Mouse (Mus musculus) spleen, postnatal 4 days (tissue): ENCODE results near the gene Dhx32.

ENCODE experiments used
- DNase-seq, 2 experiments: peaks; one replicate each; pipeline ENCODE4 v3.0.0; 2022; ENCODE audit warnings: low spot score in 2 of 2

Dhx32 gene

DNA sequence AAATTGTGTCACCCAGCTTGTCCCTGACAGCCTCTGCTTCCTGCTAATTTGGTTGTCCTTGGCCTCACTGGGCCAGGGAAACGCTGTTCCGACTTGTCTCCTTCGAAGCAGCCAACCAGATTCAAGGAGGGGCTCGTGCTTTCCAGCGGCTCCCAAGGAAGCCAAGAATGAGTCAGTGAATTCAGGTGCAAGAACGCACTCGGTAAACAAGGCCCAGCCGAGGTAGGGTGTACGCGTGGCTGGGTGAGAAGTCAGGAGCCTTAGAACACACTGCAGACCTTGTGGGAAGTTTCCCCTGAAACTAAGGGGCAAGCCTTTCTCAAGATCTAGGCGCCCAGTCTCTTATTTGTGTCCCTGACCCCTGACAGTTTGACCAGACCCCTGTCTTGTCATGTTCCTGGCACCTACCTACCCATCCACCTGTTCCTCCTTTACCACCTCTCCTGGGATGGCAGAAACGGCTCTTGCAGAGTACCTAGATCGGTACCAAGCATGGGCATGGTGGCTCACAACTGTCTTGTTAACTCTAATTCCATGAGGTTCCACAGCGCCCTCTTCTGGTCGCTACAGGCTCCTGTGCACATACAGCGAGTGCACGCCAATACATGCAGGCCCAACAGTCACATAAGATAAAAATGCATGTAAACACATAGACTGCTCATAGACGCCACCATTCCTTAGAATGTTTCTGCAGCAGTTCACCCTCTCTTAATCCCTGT, at the start of gene Dhx32:
Gene Dhx32 (minus strand): TSS at position 10 of the 719 bp plus-strand sequence.
- peak; percentile 74 to 89 for DNase-seq

DNA sequence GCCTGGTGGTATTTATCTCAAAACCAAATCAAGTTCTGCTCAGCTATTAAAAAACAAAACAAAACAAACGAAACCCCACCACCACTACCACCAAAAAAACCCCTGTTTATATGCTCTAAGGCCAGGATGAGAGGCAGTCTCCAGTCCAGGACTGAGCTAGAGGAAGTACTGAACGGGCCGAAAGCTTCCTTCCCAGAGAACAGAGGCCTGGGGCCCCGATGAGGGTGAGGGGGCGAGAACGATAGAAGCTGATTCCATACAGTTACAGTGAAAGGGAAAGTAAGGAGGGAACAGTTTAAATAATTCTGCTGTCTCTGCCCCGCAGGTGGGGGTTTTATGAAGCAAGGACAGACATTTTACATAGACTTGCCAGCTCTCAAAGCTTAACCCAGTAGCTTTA, 47.1 kb upstream of the Dhx32 start:
- DNase-seq, result no peak

DNA sequence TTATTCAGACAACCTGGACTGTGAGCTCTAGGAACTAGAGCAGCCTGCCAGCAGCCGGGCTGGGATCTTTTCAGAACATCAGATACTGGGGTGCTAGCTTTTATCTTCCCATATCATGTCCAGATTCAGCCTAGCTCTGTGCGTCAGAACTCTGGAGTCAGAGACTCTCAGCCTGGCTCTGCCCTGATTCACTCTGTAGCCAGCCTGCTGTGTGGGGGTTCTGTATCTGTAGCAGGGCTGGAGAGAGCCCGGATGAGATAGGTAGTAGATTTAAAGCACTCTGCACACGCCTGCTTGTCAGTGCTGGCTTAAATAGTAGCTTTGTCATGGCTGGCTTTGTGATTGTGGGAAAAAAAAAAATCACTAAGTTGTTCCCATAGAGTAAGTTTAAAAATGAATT, 46.0 kb upstream of the Dhx32 start:
- DNase-seq, result no peak

DNA sequence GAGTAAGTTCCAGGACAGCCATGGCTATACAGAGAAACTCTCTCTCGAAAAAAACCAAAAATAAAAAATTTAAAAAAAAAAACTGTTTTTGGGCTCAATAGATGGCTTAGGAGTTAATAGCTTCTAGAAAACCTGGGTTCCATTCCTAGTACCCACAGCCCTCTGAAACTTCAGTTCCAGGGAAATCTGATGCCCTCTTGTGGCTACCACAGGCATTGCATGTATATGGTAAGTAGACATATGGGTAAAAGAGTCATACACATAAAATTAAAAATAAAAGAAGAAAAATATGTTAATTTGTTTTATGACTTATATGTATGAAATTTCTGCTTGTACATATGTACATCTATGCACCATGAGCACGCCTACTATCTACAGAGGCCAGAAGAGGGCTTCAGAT, 42.1 kb upstream of the Dhx32 start:
- DNase-seq, result no peak

DNA sequence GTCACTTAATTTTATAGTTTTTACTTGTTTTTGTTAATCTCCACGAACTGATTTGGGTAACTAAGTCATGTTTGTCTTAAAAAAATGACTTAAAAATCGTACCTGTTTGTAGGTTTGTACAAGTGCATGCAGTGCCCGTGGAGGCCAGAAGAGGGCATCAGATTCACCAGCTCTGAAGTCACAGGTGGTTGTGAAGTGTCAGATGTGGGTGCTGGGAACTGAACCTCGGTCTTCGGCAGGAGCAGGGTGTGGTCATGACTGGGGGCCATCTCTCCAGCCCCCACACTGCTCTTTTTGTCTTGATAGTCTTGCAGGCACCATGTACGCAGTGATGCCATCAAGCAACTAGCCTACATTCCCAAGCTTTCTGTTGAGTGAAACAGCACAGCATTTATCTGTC, 41.2 kb upstream of the Dhx32 start:
- no peak for DNase-seq

DNA sequence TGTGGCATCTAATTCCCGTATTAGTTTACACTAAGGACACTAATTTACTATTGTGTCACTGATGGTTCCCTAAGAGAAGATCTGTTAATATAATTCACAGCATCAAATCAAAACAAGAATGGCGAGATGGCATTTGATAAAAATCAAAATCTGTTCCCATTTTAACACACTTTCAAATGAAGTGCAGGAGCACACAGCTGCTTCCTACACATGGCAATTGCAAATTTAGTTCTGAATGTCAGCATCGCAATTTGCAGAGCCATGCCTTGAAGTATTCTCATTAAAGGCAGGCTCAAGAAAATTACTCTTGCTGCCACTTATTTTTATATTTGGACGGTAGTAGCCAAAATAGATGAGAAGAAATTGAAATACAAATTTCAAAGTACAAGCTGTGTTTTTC, 30.8 kb upstream of the Dhx32 start:
- no peak for DNase-seq

DNA sequence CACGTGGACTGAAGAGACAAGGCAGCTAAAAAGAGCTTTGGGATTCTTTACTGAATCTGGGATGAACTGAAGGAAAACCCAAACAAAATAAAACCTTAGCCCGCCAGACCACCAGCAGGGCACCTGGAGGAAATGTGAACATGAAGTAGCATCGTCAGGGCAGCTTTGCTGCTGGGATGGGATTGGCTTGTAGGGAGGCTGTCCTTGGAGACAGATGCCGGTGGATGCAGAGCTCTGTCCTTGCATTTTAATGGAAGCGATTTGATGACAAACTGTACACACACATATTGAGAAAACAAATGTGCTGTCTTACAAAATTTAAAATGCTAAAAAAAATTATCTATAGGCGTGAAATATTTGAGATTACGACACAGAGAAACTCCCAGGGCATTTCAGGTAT, 30.4 kb upstream of the Dhx32 start:
- DNase-seq, result no peak

DNA sequence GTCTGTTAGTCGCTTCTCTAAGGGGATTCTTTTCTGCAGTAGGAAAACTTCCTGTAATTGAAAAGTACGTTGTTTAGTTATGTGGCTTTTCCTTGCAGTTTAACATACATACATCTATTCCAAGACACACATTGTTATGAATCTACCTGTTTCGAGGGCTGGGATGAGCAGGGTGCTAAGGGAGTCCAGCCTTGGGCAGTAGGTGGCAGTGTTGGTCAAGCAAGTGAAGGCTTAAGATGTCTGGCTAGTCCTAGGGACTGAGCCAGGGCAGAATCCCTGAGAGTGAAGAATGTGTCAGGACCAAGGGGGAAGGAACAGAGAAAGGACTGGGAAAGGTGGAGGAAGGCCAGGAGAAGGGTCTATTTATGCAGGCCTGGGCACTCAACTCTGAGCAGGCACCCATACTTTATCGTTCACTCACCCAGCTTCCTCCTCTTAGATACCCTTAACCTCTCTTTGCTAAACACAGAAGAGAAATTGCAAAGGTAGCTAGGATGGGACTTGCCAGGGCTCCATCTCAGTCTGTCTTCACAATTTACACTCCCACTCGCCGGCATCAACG, 23.2 kb upstream of the Dhx32 start:
- no peak for DNase-seq

DNA sequence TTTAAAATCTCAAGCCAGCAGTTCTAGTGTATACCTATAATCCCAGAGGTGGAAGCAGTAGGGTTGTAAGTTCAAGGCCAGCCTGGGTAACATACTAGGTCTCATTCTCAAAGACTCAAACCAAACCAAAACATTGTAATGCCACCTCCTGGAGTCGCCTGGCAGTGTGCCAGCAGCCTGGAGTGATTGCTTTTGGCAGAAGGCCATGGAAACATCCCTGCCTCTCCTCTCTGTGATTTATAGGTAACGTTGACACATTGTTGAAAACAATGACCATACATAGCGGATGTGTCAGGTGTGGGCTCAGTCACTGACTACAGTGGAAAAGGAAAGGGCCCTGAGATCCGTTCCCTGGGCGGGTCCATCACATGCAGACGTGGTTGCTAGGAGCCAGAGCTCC, 19.3 kb upstream of the Dhx32 start:
- no peak for DNase-seq

DNA sequence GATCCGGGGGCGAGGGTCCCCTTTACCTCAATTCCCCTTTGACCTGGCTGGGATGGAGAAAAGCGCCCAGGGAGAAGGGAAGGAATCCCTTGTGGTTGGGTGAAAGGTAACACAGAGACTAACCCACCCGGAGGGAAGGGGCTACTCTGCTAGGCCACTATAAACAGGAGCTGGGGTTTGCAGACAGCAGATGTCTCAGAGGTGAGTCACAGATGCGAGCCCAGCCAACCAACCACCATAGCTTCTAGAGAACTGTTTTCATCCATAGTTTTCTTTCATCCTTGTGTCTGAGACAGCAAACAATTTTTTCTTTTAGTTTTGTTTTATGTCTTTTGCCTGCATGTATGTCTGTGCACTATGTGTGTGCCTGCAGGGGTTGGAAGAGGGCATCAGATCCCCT, 17.4 kb upstream of the Dhx32 start:
- no peak for DNase-seq

DNA sequence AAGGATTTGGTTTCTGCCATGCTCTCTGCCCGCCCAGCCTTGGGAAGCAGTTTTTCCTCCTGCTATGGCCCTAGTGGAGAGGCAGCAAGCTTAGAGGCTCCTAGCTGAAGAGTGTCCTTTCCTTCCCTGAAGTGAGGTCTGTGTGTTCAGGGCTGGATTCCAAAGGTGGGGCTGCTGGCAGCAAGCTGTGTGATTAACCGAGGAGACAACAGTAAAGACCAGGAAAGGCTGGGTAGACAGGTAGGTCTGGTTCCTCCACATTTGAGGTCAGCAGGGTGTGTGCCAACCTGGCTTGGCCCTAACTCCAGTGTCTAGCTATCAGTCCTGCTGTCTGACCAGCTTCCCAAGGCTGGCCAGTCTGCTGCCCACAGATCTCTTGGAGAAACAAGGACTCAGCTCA, 12.2 kb upstream of the Dhx32 start:
- no peak for DNase-seq

DNA sequence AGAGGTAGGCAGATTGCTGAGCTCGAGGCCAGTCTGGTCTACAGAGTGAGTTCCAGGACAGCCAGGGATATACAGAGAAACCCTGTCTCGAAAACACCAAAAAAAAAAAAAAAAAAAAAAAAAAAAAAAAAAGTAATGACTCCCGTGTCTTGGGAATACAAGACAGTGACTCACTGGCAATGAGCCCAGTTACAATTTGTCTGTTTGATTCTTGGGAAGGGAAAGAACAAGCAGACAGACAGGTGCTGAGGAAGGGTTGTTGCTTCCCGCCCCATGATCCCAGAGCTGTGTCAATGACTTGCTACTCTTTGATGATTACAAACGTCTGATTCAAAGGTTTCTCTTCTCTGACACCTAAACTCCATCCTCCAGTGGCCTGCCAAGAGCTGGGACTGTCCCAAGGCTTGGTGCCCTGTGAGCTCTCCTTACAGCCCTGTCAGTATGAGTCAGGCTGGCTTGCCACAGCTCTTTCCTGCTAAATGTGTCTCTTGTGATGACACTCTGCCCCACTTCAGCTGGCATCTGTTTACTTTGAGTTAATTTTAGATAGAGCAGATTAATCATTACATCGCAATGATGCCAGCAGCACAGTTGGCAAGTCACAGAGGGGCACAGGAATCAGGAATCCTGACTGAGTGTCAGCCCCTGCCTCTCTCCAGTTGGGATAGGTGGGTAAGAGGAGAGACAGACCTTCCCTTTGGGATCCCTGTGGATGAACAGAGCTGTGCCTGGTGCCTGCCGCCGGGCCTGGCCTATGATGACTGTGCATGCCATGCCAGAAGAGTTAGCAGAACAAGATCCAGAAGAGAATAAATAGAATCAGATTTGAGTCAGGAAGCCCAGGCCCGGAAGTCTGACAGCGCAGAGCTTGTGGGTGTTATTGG, 11.0 kb upstream of the Dhx32 start:
- no peak for DNase-seq

DNA sequence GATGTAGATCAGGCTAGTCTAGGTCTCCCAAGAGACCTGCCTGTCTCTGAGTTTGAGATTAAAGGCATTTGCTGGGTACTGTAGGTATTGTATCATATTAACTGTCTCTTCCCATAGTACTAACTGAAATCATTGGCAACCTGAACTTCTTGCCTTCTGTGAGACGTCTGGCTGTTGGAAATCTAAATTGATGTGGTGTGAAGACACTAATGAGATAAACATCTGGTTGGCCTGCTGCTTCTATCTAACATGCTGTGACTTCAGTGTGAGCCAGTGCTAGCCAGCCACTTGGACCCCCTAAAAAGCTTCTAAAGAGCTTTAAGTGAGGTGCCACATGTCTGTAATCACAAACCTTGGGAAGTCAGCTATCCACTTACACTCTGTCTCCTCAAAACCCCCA, 10.2 kb upstream of the Dhx32 start:
- no peak for DNase-seq

DNA sequence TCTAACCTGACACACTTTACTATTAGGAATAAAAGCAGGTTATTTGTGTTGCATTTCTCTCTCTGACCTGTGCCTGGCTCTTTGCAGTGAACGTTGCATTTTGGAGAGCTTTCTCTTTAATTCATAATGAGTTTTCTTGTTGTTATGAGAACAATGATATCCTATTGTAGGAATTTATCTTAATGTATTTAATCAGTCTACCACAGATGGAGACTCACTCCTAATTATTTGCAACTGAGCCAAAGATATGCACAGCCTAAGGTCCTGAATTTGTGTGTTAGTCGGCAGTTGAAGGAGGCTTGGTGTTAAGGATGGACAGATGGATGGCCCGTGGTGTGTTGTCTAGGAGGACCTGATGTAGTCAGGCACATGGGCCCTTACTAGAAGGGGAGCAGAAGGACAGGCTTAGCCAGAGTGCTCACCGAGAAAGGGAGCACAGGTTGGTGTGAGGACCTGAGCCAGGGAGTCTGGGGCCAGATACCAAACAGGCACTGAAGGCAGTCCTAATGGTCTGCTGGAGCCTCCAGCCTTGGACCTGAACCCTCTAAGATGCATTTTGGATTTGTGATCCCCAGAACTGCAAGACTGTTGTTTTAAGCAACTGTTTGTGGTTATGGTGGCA, 8.2 kb upstream of the Dhx32 start:
- DNase-seq, result no peak

DNA sequence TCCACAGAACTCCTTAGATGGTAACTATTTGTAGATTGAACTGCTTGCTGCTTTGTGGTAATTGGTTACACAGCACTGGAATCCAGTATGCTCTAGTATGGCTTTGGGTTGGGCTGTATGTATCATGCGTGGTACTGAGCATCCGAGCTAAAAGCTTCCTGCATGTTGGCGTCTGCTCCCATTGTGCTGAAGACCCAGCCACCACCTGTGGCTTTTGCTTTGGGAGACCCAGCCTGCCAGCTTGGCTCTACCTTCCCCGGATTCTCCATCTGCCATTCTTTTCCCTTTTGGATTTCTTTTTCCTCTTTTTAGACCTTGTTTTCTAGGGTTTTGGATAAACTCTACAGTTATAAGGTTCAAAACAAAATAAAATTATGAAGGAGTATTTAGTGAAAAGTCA, 7.6 kb upstream of the Dhx32 start:
- no peak for DNase-seq

DNA sequence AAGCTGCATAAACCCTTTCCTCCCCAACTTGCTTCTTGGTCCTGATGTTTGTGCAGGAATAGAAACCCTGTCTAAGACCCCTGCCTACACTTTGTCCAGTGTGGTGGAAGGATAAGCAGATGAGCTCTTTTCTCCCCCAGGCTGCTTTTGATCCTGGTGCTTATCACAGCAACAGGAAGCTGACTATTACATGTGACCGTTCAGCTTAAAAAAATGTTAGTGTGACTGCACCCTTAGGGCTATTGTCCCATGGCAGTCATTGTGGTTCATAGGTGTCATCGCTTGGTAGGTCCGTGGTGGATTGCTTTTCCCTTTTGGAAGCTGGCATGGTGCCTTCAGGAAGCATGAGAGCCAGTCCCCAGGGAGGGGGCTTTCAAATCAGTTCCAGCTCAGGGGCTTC, 5.6 kb upstream of the Dhx32 start:
- DNase-seq, result no peak

DNA sequence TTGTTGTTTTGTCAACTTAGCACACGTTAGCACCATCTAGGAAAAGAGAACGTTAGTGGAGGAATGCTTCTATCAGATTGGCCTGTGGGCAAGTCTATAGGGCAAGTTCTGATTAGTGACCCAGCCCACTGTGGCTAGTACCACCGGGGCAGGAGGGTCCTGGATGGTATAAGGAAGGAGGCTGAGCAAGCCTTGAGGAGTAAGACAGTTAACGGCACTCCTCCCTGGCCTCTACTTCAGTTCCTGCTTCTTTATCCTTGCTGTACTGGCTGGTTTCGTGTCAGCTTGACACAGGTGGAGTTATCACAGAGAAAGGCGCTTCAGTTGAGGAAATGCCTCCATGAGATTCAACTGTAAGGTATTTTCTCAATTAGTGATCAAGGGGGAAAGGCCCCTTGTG, 5.0 kb upstream of the Dhx32 start:
- no peak for DNase-seq

DNA sequence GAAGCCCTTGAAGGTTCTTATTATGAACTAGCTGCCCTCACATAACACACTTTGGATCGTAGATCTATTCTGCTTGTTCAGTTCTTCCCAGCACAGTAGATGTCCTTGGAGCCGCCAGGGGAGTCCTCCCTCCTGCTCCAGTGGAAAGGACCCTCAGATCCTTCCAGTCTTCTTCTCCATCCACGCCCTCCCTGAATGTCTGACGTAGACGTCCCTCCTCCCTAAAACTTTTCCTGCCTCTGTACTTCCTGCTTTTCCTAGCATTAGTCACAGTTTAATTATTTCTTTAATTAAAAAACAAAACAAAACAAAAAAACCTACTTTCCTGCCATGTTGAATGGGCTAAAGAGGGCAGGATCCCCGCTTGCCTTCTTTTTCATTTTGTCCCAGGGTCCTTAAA, 535 bp downstream of the Dhx32 start:
- DNase-seq, result peak in 1 of 2 experiments; percentile 38

DNA sequence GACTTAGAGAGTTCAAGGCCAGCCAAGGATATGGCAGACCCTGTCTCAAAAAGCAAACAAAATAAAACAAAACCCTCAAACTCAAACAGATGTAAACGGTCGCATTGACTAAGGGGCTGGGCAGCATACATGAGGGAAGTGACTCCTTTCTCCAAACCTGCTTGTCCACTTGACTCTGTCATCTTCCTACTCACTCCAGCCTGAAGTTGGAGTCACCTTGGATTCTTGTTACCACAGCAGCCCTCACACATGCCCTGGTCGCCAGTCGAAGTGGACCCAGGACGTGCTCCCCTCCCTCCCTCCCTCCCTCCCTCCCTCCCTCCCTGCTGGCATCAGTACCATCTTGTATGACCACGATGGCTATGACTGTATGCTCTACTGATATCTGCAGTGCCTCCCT, 943 bp downstream of the Dhx32 start:
- peak in 1 of 2 experiments; percentile 51 for DNase-seq

DNA sequence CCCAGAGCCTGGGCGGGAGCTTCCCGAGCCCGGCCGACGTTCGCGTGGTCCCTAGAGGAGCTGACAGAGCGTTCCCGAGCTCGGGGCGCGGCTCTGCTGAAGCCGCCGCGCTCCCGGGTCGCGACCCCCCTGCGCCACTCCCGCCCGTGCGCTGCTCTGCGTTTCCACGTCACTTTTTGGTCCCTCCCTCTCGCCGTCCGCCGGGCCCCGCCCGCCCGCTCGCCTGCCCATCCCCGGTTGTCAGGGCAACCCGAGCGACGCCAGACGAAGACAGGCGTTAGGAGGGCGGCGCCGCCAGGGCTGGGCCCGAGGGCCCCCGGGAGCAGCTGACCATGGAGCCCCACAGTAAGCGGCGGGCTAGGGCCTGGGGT, 5.9 kb downstream of the Dhx32 start, which contains the start of gene Fank1:
Gene Fank1 (plus strand): TSS at position 236 of the 371 bp plus-strand sequence.
- peak; percentile 87 to 93 for DNase-seq

DNA sequence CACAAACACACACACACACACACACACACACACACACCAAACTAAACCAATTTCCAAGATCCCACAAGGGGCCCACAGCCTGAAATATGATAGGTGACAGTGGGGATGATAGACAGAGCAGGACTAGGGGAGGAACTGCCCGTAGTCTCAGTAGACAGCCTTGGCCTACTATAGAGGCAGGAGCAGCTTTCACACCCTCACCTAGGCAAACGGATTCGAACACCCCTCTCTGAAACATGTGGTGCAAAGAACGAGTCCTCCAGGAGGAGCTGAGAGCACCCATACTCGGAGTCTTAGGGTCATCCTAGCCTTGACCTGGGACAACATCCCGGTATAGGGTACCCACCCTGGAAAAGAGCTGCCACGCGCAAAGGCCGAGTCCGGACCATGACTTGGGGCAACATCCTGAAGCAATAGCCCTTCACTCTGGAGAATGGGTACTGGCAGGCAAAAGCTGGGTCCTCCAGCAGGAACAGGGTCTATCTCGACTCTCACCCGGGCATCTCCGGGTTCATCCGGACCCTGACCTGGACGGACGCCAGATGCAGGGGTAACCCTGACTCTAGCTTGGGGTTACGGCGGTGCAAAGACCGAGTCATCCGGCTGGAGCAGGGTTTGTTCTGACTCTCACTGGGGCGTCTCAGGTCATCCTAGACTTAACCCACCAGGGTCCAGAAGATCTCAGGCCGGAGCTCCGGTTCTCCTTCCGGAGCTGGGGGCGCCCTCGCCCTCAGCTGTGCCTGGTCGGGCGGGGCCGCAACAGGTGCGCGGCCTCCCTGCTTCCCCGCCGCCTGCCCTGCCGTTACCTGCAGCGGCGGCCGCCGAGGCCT, 6.5 kb downstream of the Dhx32 start:
- DNase-seq, result peak; percentile 42 to 74

DNA sequence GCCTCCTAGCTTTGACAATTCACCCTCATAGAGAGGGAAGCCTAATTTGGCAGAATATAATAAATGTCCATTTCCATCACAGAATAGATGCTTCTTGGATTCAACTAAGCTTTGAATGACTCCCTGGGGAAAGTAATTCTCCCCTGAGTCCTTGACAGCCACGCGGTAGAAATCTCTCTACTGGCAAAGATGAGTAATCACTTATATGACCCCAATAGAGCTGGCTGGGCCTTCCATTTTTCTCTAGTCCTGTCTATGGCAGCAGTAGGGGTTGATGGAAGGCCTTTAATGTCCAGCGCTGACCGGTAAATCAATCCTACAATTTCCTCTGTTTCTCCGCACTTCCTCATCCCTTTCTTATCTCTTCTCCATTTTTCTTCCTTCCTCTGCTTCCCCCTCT, 7.3 kb downstream of the Dhx32 start:
- DNase-seq, result peak in 1 of 2 experiments; percentile 34
